Mouse (Mus musculus): ENCODE data around the gene Tmed5.

DNA sequence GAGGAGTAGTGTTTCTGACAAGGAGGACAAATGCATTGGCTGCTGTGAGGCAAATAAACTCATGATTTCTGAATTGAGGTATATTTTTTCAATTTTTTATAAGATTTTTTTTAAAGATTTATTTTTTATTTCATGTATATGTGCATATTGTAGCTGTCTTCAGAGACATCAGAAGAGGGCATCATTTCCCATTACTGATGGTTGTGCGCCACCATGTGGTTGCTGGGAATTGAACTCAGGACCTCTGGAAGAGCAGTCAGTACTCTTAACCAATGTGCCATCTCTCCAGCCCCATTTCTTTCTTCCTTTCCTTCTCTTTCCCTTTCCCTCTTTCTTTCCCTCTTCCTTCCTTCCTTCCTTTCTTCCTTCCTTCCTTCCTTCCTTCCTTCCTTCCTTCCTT, 31.3 kb upstream of the Tmed5 start:
- TF ChIP-seq CTCF (IDR thresholded peaks at IDR 0.05; ENCODE audit: low read depth, low read length) (peak; percentile 14), POLR2A (IDR thresholded peaks at IDR 0.05; ENCODE audit: insufficient read depth, low read length) (no peak), EP300 (IDR thresholded peaks at IDR 0.05; ENCODE audit: insufficient read depth, low read depth, low read length) (no peak)
